Mouse (Mus musculus): ENCODE measurements around the gene Mkrn2. TPM values are rescaled to one million over a fixed set of nuclear protein-coding genes. Genes with fewer than 3 reads are reported as not detected.
A peak's percentile ranks its signal among the peaks of the same experiment; 100 is the strongest.

Gene Mkrn2
- polyA plus RNA-seq, 1 experiment from 2014 or later: 25.6 TPM

DNA sequence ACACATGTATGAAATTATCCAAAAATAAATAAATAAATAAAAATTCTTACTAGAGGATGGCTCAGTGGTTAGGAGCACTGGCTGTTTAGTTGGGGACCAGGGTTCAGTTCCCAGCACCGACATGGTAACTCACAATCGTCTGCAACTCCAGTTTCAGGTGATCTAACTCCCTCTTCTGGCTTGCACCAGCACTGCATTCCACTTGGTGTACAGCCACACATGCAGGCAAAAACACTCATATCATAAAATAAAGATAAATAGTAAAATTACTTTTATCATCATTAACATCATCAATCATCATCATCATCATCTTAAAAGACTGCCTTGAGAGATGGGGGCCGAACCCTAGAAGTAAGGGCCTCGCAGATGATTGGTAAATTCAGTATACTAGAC is 384 bp upstream of the Mkrn2 start:
- peaks cover 4% of the 10 kb centered on the region; the same call in 1 of the 2 replicates for H3K4me1 ChIP-seq (ENCODE audit: control insufficient read depth, insufficient read depth, low read length)
- H3K27ac ChIP-seq (ENCODE audit: low read length): no peak overlapping the region
- H3K36me3 ChIP-seq (ENCODE audit: control insufficient read depth, insufficient read depth, low read length): no peaks in the 10 kb centered on the region
- WGBS: 62% methylated on average over 4 of the region's 4 CpGs
- peak overlapping the region; percentile 17 for H3K4me2 ChIP-seq (ENCODE audit: low read depth, low read length)
- no peak overlapping the region for H3K9ac ChIP-seq (ENCODE audit: low read depth, low read length)
- no peaks in the 10 kb centered on the region for H3K9me3 ChIP-seq (ENCODE audit: control insufficient read depth, low read length)
- no peaks in the 10 kb centered on the region for H3K27me3 ChIP-seq (replicated peaks; ENCODE audit: control insufficient read depth, insufficient read depth, low read length)
- H3K4me3 ChIP-seq (ENCODE audit: low read length): peak overlapping the region; percentile 87
- ATAC-seq: no peak

DNA sequence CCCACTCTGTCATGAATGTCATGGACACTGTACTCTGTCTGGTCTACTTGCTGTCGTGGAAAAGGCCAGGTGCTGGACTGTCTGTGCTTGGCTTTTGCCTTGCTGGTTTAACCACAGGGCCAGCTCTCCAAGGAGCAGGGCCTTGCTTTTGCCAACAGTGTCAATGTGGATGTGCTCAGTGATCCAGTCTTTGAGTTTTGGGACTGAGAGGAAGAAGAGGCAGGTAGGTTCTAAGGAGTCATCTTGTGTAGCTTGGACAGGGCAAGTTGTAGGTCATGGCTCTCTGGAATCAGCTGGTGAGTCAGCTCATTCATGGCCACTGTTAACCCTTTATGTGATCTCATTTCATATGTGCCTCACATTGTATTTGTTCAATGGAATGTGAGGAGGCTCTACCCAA is 4.8 kb downstream of the Mkrn2 start:
- H3K4me2 ChIP-seq (ENCODE audit: low read depth, low read length): no peak overlapping the region
- ATAC-seq: no peak
- no peaks in the 10 kb centered on the region for H3K27me3 ChIP-seq (replicated peaks; ENCODE audit: control insufficient read depth, insufficient read depth, low read length)
- peaks cover 5% of the 10 kb centered on the region; the same call in 1 of the 2 replicates for H3K36me3 ChIP-seq (ENCODE audit: control insufficient read depth, insufficient read depth, low read length)
- WGBS: 84% methylated on average over 1 of the region's 1 CpGs
- H3K27ac ChIP-seq (ENCODE audit: low read length): no peak overlapping the region
- peaks cover 4% of the 10 kb centered on the region; the same call in 1 of the 2 replicates for H3K4me1 ChIP-seq (ENCODE audit: control insufficient read depth, insufficient read depth, low read length)
- no peak overlapping the region for H3K4me3 ChIP-seq (ENCODE audit: low read length)
- no peaks in the 10 kb centered on the region for H3K9me3 ChIP-seq (ENCODE audit: control insufficient read depth, low read length)
- no peak overlapping the region for H3K9ac ChIP-seq (ENCODE audit: low read depth, low read length)

DNA sequence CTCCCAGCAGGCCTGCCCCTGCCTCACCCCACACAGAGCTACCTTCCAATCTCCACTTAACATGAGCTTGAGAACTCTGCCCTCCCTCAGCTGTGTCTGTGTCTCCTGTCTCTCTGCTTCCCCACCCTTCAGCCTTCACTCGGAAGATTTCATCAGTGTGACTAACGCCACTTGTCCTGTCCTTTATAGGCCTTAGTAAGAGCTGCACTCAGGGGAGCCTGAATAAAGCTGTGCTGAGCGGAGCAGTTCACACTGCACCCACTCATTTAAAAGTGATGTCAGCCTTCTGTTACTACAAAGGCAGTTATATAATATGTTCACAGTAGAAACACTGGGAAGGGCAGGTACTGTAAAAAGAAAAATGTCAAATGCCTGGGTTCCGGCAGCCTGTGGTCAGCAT is 5.7 kb downstream of the Mkrn2 start:
- Histone ChIP-seq H3K27ac (ENCODE audit: low read length) (no peak overlapping the region), H3K9me3 (ENCODE audit: control insufficient read depth, low read length) (no peaks in the 10 kb centered on the region), H3K27me3 (replicated peaks; ENCODE audit: control insufficient read depth, insufficient read depth, low read length) (no peaks in the 10 kb centered on the region), H3K9ac (ENCODE audit: low read depth, low read length) (no peak overlapping the region), H3K4me1 (ENCODE audit: control insufficient read depth, insufficient read depth, low read length) (peaks cover 4% of the 10 kb centered on the region; the same call in 1 of the 2 replicates), H3K4me3 (ENCODE audit: low read length) (no peak overlapping the region), H3K36me3 (ENCODE audit: control insufficient read depth, insufficient read depth, low read length) (peaks cover 5% of the 10 kb centered on the region; the same call in 1 of the 2 replicates), H3K4me2 (ENCODE audit: low read depth, low read length) (no peak overlapping the region)
- ATAC-seq: no peak
- WGBS: 73% methylated on average over 4 of the region's 4 CpGs

DNA sequence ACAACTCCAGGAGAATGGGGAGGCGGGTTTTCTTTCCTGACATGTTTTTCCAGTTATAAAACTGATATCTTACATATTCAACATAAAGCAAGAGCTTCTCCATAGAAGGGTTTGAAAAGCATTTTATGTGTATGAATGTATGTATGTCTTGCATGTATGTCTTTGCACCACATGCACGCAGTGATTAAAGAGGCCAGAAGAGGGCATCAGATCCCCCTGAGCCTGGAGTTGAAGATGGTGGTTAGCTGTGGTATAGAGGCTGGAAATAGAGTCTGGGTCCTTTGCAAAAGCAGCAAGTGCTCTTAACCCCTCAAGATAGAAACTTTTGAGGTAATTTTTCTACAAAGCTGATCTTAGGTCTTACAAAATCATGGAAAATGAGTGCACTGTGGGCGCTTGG is 7.4 kb downstream of the Mkrn2 start:
- Histone ChIP-seq H3K4me2 (ENCODE audit: low read depth, low read length) (no peak overlapping the region), H3K9ac (ENCODE audit: low read depth, low read length) (no peak overlapping the region), H3K4me3 (ENCODE audit: low read length) (no peak overlapping the region), H3K9me3 (ENCODE audit: control insufficient read depth, low read length) (no peaks in the 10 kb centered on the region), H3K27ac (ENCODE audit: low read length) (no peak overlapping the region), H3K27me3 (replicated peaks; ENCODE audit: control insufficient read depth, insufficient read depth, low read length) (no peaks in the 10 kb centered on the region), H3K4me1 (ENCODE audit: control insufficient read depth, insufficient read depth, low read length) (no peaks in the 10 kb centered on the region; the same call in 1 of the 2 replicates), H3K36me3 (ENCODE audit: control insufficient read depth, insufficient read depth, low read length) (peaks cover 8% of the 10 kb centered on the region; the same call in 1 of the 2 replicates)
- no peak for ATAC-seq
- WGBS: 65% methylated on average over 3 of the region's 3 CpGs

DNA sequence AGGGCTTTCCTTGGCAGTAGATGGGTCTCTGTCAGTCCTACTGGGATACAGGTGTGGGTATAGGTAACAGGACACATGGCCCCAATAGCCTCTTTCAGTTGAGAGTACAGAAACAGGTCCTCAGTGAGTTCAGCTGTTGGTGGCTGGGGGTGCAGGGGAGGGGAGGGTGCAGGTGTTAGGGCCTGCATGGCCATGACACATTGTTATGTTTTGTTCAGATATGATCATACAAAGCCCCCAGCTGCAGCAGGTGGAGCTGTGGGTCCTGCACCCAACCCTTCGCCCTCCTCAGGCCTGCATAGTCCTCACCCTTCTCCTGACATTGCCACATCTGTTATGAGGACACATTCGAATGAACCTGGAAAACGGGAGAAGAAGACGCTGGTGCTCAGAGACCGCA is 8.6 kb downstream of the Mkrn2 start:
- H3K9me3 ChIP-seq (ENCODE audit: control insufficient read depth, low read length): no peaks in the 10 kb centered on the region
- no peak for ATAC-seq
- H3K4me1 ChIP-seq (ENCODE audit: control insufficient read depth, insufficient read depth, low read length): no peaks in the 10 kb centered on the region; the same call in 1 of the 2 replicates
- H3K36me3 ChIP-seq (ENCODE audit: control insufficient read depth, insufficient read depth, low read length): peaks cover 8% of the 10 kb centered on the region; the same call in 1 of the 2 replicates
- H3K27me3 ChIP-seq (replicated peaks; ENCODE audit: control insufficient read depth, insufficient read depth, low read length): no peaks in the 10 kb centered on the region
- H3K9ac ChIP-seq (ENCODE audit: low read depth, low read length): no peak overlapping the region
- WGBS: 92% methylated on average over 5 of the region's 5 CpGs
- H3K27ac ChIP-seq (ENCODE audit: low read length): no peak overlapping the region
- no peak overlapping the region for H3K4me3 ChIP-seq (ENCODE audit: low read length)
- H3K4me2 ChIP-seq (ENCODE audit: low read depth, low read length): no peak overlapping the region

DNA sequence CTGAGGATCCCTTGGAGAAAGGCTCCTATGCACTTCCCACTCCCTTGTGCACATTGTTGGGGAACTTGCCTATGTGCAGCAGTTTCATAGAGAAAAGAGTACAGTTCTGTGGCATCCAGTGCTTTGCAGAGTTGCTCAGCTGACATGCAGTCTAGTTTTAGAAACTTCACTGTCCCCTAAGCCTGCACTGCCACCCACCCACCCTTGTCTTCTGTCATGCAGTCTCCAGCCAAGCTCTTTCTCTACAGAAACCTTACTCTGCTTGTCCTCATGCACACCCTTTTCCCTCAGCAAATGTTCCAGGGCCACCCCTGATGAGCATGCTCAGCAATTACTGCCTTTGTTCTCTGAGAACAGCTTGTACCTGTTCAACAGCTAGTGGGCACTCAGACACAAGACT is 12.1 kb downstream of the Mkrn2 start:
- Histone ChIP-seq H3K27ac (ENCODE audit: low read length) (no peak overlapping the region), H3K27me3 (replicated peaks; ENCODE audit: control insufficient read depth, insufficient read depth, low read length) (no peaks in the 10 kb centered on the region), H3K36me3 (ENCODE audit: control insufficient read depth, insufficient read depth, low read length) (peaks cover 19% of the 10 kb centered on the region), H3K4me1 (ENCODE audit: control insufficient read depth, insufficient read depth, low read length) (no peaks in the 10 kb centered on the region), H3K4me2 (ENCODE audit: low read depth, low read length) (no peak overlapping the region), H3K9ac (ENCODE audit: low read depth, low read length) (no peak overlapping the region), H3K4me3 (ENCODE audit: low read length) (no peak overlapping the region), H3K9me3 (ENCODE audit: control insufficient read depth, low read length) (no peaks in the 10 kb centered on the region)
- ATAC-seq: no peak

DNA sequence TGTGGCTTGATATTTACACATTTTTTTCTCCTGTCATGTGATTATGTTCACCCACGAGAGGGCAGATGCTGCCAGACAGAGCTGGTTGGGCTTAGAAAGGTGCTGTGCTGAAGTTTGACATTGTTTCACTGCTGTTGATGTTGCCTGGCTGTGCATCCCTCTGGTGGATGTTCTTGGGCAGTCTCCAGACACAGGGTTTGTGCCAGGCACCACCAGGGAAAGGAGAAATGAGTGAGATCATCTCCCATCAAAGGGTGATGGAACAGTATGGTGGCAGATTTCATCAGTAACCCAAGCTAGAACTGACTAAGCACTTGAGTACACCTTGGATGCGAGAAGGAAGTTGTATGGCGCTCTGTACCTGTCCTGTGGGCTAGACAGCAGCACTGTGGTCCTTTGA is 14.3 kb downstream of the Mkrn2 start:
- ATAC-seq: no peak
- no peak overlapping the region for H3K4me3 ChIP-seq (ENCODE audit: low read length)
- no peaks in the 10 kb centered on the region for H3K27me3 ChIP-seq (replicated peaks; ENCODE audit: control insufficient read depth, insufficient read depth, low read length)
- H3K9ac ChIP-seq (ENCODE audit: low read depth, low read length): no peak overlapping the region
- H3K9me3 ChIP-seq (ENCODE audit: control insufficient read depth, low read length): no peaks in the 10 kb centered on the region
- WGBS: 85% methylated on average over 3 of the region's 3 CpGs
- H3K4me2 ChIP-seq (ENCODE audit: low read depth, low read length): no peak overlapping the region
- no peak overlapping the region for H3K27ac ChIP-seq (ENCODE audit: low read length)
- H3K4me1 ChIP-seq (ENCODE audit: control insufficient read depth, insufficient read depth, low read length): no peaks in the 10 kb centered on the region
- H3K36me3 ChIP-seq (ENCODE audit: control insufficient read depth, insufficient read depth, low read length): peaks cover 24% of the 10 kb centered on the region

DNA sequence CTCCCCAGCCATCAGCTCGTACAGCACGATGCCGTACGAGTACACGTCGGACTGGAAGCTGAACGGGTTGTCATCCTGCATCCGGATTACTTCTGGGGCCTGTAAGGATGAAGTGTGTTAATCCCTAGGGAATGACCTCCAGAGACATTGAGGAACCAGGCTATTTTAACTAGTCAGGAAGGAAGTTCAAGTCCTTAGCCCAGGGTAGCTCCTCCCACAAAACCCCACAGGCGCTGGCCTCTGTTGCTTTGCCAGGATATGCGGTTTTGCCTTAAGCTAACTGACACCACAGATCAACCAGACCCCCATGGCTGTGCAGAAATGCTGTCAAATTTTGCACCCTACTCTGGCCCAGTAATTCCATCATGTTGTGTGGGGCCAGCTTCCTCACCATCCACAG is 18.1 kb downstream of the Mkrn2 start:
- no peak for ATAC-seq
- Histone ChIP-seq H3K36me3 (ENCODE audit: control insufficient read depth, insufficient read depth, low read length) (peaks cover 26% of the 10 kb centered on the region), H3K4me3 (ENCODE audit: low read length) (no peak overlapping the region), H3K27ac (ENCODE audit: low read length) (no peak overlapping the region), H3K27me3 (replicated peaks; ENCODE audit: control insufficient read depth, insufficient read depth, low read length) (no peaks in the 10 kb centered on the region), H3K9ac (ENCODE audit: low read depth, low read length) (no peak overlapping the region), H3K9me3 (ENCODE audit: control insufficient read depth, low read length) (no peaks in the 10 kb centered on the region), H3K4me1 (ENCODE audit: control insufficient read depth, insufficient read depth, low read length) (no peaks in the 10 kb centered on the region), H3K4me2 (ENCODE audit: low read depth, low read length) (no peak overlapping the region)
- 83% methylated on average over 10 of the region's 10 CpGs for WGBS

DNA sequence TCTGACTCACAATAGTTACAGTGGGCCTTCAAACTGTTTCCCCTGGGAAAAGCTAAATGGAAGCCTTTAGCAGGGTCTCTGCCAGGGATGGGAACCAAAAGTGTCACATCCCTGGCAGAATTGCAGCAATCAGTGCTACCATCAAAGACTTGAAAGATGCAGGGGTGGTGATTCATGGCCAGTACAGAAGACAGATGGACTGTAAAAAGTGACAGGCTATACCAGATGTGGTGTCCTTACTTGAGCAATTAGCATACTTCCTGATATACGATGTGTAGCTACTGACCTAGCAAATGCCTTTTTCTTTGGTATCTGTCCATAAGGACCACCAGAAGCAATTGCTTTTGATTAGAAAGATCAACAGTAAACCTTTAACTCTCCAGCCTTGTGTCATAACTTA is 19.2 kb downstream of the Mkrn2 start:
- Histone ChIP-seq H3K36me3 (ENCODE audit: control insufficient read depth, insufficient read depth, low read length) (peaks cover 28% of the 10 kb centered on the region), H3K4me1 (ENCODE audit: control insufficient read depth, insufficient read depth, low read length) (no peaks in the 10 kb centered on the region), H3K27me3 (replicated peaks; ENCODE audit: control insufficient read depth, insufficient read depth, low read length) (no peaks in the 10 kb centered on the region), H3K9ac (ENCODE audit: low read depth, low read length) (no peak overlapping the region), H3K27ac (ENCODE audit: low read length) (no peak overlapping the region), H3K4me2 (ENCODE audit: low read depth, low read length) (no peak overlapping the region), H3K4me3 (ENCODE audit: low read length) (no peak overlapping the region), H3K9me3 (ENCODE audit: control insufficient read depth, low read length) (no peaks in the 10 kb centered on the region)
- 63% methylated on average over 1 of the region's 1 CpGs for WGBS
- ATAC-seq: no peak

DNA sequence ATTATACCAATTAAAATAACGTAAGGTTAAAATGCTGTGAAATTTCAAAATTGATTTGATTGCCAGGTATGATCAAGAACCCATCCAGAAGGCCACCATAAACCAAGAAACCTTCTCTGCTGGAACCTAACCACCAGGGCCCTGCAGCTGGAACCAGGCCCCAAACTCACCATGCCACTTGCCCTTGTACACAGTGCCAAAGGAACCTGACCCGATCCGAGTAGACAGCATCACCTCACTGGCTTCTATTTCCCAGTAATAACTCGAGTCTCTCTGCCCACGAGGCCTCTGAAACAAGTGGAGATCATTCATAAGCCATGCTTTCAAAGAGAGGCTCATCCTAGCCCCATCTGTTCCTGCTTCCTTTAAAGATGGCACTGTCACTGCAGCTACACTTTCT is 24.4 kb downstream of the Mkrn2 start:
- no peak overlapping the region for H3K4me3 ChIP-seq (ENCODE audit: low read length)
- H3K4me2 ChIP-seq (ENCODE audit: low read depth, low read length): no peak overlapping the region
- no peaks in the 10 kb centered on the region for H3K9me3 ChIP-seq (ENCODE audit: control insufficient read depth, low read length)
- 88% methylated on average over 5 of the region's 5 CpGs for WGBS
- no peak overlapping the region for H3K27ac ChIP-seq (ENCODE audit: low read length)
- H3K36me3 ChIP-seq (ENCODE audit: control insufficient read depth, insufficient read depth, low read length): peaks cover 7% of the 10 kb centered on the region
- no peaks in the 10 kb centered on the region for H3K4me1 ChIP-seq (ENCODE audit: control insufficient read depth, insufficient read depth, low read length)
- H3K27me3 ChIP-seq (replicated peaks; ENCODE audit: control insufficient read depth, insufficient read depth, low read length): no peaks in the 10 kb centered on the region
- no peak for ATAC-seq
- H3K9ac ChIP-seq (ENCODE audit: low read depth, low read length): no peak overlapping the region

All from intestine, embryonic 16.5 days (tissue).